In genomic region chr7:141379584-141379983, GRCm38 (mm10) we compare ENCODE assay signal across 15 mouse cellular contexts. TPM values are rescaled to one million over a fixed set of nuclear protein-coding genes. Genes with fewer than 3 reads are reported as not detected.
DNase-seq lines count a peak whose midpoint lies in the region; ATAC-seq and TF ChIP-seq lines count a peak whose summit lies in the region.
"Had no signal": no experiment of that assay in that cellular context is flagged by ENCODE, and none has a peak within 500 bp of the region (broad histone marks: within the 10 kb centered on the region; RNA-seq: fewer than 3 reads in every experiment).

No protein-coding gene starts in this region.

- H3K4me2 ChIP-seq in liver, embryonic 11.5 days: no peak overlapping the region
- no peak overlapping the region for H3K4me2 ChIP-seq in intestine, embryonic 16.5 days (ENCODE audit: low read depth, low read length)
- no peak overlapping the region for H3K4me2 ChIP-seq in forebrain, postnatal 0 days (ENCODE audit: low read depth)
- H3K4me2 ChIP-seq: forebrain, embryonic 13.5 days; lung, embryonic 15.5 days had no signal

- H3K27me3 ChIP-seq in liver, embryonic 11.5 days (replicated peaks; ENCODE audit: control insufficient read depth, insufficient read depth, low read length): 0 out of 2 replicates have a peak, but pooled peaks cover 2% of the 10 kb centered on the region
- H3K27me3 ChIP-seq in intestine, embryonic 16.5 days (replicated peaks; ENCODE audit: control insufficient read depth, insufficient read depth, low read length): no peaks in the 10 kb centered on the region
- H3K27me3 ChIP-seq in forebrain, postnatal 0 days (ENCODE audit: insufficient read depth, low read length): no peaks in the 10 kb centered on the region
- H3K27me3 ChIP-seq: lung, embryonic 15.5 days had no signal

- peak; percentile 43 for DNase-seq in liver
- no peak for DNase-seq in liver, embryonic 11.5 days (ENCODE audit: low spot score)
- peak; percentile 81 for DNase-seq in lung, postnatal 36 days
- DNase-seq in right cerebral cortex, postnatal 14 days: no peak
- no peak for DNase-seq in forebrain, postnatal 0 days
- no peak for DNase-seq in cerebellum, postnatal 36 days
- DNase-seq in embryo, embryonic 10.5 days (ENCODE audit: low spot score): no peak
- DNase-seq: adrenal gland, postnatal 14 days; gastrocnemius, postnatal 25 days; kidney, postnatal 14 days had no signal

- no peak overlapping the region for H3K27ac ChIP-seq in liver, embryonic 11.5 days (ENCODE audit: low read depth, low read length)
- H3K27ac ChIP-seq in intestine, embryonic 16.5 days (ENCODE audit: low read length): 0 out of 2 replicates have a peak overlapping the region, but pooled peaks have one; percentile 48
- no peak overlapping the region for H3K27ac ChIP-seq in forebrain, postnatal 0 days (ENCODE audit: low read depth, low read length)
- H3K27ac ChIP-seq: forebrain, embryonic 13.5 days; left cerebral cortex, adult 2 months; lung, embryonic 15.5 days had no signal

- no peaks in the 10 kb centered on the region for H3K9me3 ChIP-seq in liver, embryonic 11.5 days (ENCODE audit: control insufficient read depth, low read length)
- no peaks in the 10 kb centered on the region for H3K9me3 ChIP-seq in intestine, embryonic 16.5 days (ENCODE audit: control insufficient read depth, low read length)
- H3K9me3 ChIP-seq in forebrain, postnatal 0 days (ENCODE audit: low read length): no peaks in the 10 kb centered on the region
- H3K9me3 ChIP-seq: forebrain, embryonic 13.5 days; lung, embryonic 15.5 days had no signal

- no peak for TF ChIP-seq CTCF in forebrain, postnatal 0 days (IDR thresholded peaks at IDR 0.05; ENCODE audit: low read depth)

- H3K9ac ChIP-seq in liver, embryonic 11.5 days (ENCODE audit: low read depth, low read length): no peak overlapping the region
- H3K9ac ChIP-seq in intestine, embryonic 16.5 days (ENCODE audit: low read depth, low read length): no peak overlapping the region
- no peak overlapping the region for H3K9ac ChIP-seq in forebrain, postnatal 0 days
- H3K9ac ChIP-seq: forebrain, embryonic 13.5 days; lung, embryonic 15.5 days had no signal

- no peaks in the 10 kb centered on the region for H3K36me3 ChIP-seq in liver, embryonic 11.5 days (ENCODE audit: control insufficient read depth, insufficient read depth, low read length)
- no peaks in the 10 kb centered on the region for H3K36me3 ChIP-seq in intestine, embryonic 16.5 days (ENCODE audit: control insufficient read depth, insufficient read depth, low read length)
- H3K36me3 ChIP-seq in forebrain, postnatal 0 days (ENCODE audit: insufficient read depth): no peaks in the 10 kb centered on the region
- H3K36me3 ChIP-seq: lung, embryonic 15.5 days had no signal

- no peak overlapping the region for H3K4me3 ChIP-seq in liver, embryonic 11.5 days (ENCODE audit: low read depth, low read length)
- H3K4me3 ChIP-seq in intestine, embryonic 16.5 days (ENCODE audit: low read length): no peak overlapping the region
- H3K4me3 ChIP-seq in forebrain, postnatal 0 days (ENCODE audit: low read depth, low read length): no peak overlapping the region
- H3K4me3 ChIP-seq: forebrain, embryonic 13.5 days; left cerebral cortex, adult 2 months; lung, embryonic 15.5 days had no signal

- H3K4me1 ChIP-seq in liver, embryonic 11.5 days (replicated peaks; ENCODE audit: control insufficient read depth, insufficient read depth, low read length): no peaks in the 10 kb centered on the region; the same call in 1 of the 2 replicates
- no peaks in the 10 kb centered on the region for H3K4me1 ChIP-seq in intestine, embryonic 16.5 days (ENCODE audit: control insufficient read depth, insufficient read depth, low read length)
- no peaks in the 10 kb centered on the region for H3K4me1 ChIP-seq in forebrain, postnatal 0 days (ENCODE audit: insufficient read depth)
- H3K4me1 ChIP-seq: forebrain, embryonic 13.5 days; lung, embryonic 15.5 days had no signal

- WGBS in liver, embryonic 11.5 days: 62% methylated on average over 4 of the region's 4 CpGs
- WGBS in intestine, embryonic 16.5 days: 39% methylated on average over 4 of the region's 4 CpGs
- 70% methylated on average over 4 of the region's 4 CpGs for WGBS in forebrain, postnatal 0 days

- ATAC-seq in liver, embryonic 11.5 days (replicated peaks; ENCODE audit: low FRiP score): no peak
- peak; percentile 79 for ATAC-seq in intestine, embryonic 16.5 days
- no peak for ATAC-seq in forebrain, postnatal 0 days
- ATAC-seq: forebrain, embryonic 13.5 days; hindbrain, embryonic 16.5 days had no signal

RNA-seq across cellular contexts. Expression of gene Taldo1, which starts 12.4 kb away (rescaled TPM):
- 442 and 472 TPM in 2 replicates for polyA plus RNA-seq in liver, embryonic 11.5 days (2014; fragmentation: Nextera tagmentation; extraction: Ambion mirVana)
- 567 and 582 TPM in 2 replicates for polyA plus RNA-seq in intestine, embryonic 16.5 days (2015; fragmentation: Nextera tagmentation; extraction: Ambion mirVana)
- total RNA-seq in forebrain, postnatal 0 days (2014; rRNA removed): 224 and 297 TPM in 2 replicates
- polyA plus RNA-seq in forebrain, postnatal 0 days (2015; fragmentation: Nextera tagmentation; extraction: Ambion mirVana): 304 and 352 TPM in 2 replicates

RNA-seq across cellular contexts. Expression of gene Gatd1, which starts 34.4 kb away (rescaled TPM):
- polyA plus RNA-seq in liver, embryonic 11.5 days (2014; fragmentation: Nextera tagmentation; extraction: Ambion mirVana): 35.0 and 41.6 TPM in 2 replicates
- 47.5 and 48.2 TPM in 2 replicates for polyA plus RNA-seq in intestine, embryonic 16.5 days (2015; fragmentation: Nextera tagmentation; extraction: Ambion mirVana)
- 58.9 and 65.0 TPM in 2 replicates for total RNA-seq in forebrain, postnatal 0 days (2014; rRNA removed)
- 50.5 and 56.0 TPM in 2 replicates for polyA plus RNA-seq in forebrain, postnatal 0 days (2015; fragmentation: Nextera tagmentation; extraction: Ambion mirVana)

RNA-seq across cellular contexts. Expression of gene Eps8l2, which starts 40.9 kb away (rescaled TPM):
- 5.4 and 7.7 TPM in 2 replicates for polyA plus RNA-seq in liver, embryonic 11.5 days (2014; fragmentation: Nextera tagmentation; extraction: Ambion mirVana)
- 191 and 214 TPM in 2 replicates for polyA plus RNA-seq in intestine, embryonic 16.5 days (2015; fragmentation: Nextera tagmentation; extraction: Ambion mirVana)
- 1.0 and 1.1 TPM in 2 replicates for total RNA-seq in forebrain, postnatal 0 days (2014; rRNA removed)
- polyA plus RNA-seq in forebrain, postnatal 0 days (2015; fragmentation: Nextera tagmentation; extraction: Ambion mirVana): 0.74 and 0.82 TPM in 2 replicates

RNA-seq across cellular contexts. Expression of gene Cend1, which starts 49.7 kb away (rescaled TPM):
- polyA plus RNA-seq in liver, embryonic 11.5 days (2014; fragmentation: Nextera tagmentation; extraction: Ambion mirVana): 0.16 and 0.27 TPM in 2 replicates
- 3.2 and 4.0 TPM in 2 replicates for polyA plus RNA-seq in intestine, embryonic 16.5 days (2015; fragmentation: Nextera tagmentation; extraction: Ambion mirVana)
- total RNA-seq in forebrain, postnatal 0 days (2014; rRNA removed): 83.3 and 94.7 TPM in 2 replicates
- polyA plus RNA-seq in forebrain, postnatal 0 days (2015; fragmentation: Nextera tagmentation; extraction: Ambion mirVana): 111 and 125 TPM in 2 replicates

RNA-seq across cellular contexts. Expression of gene Tmem80, which starts 52.0 kb away (rescaled TPM):
- polyA plus RNA-seq in liver, embryonic 11.5 days (2014; fragmentation: Nextera tagmentation; extraction: Ambion mirVana): 22.2 and 27.4 TPM in 2 replicates
- 32.4 and 34.2 TPM in 2 replicates for polyA plus RNA-seq in intestine, embryonic 16.5 days (2015; fragmentation: Nextera tagmentation; extraction: Ambion mirVana)
- 25.2 and 33.2 TPM in 2 replicates for total RNA-seq in forebrain, postnatal 0 days (2014; rRNA removed)
- polyA plus RNA-seq in forebrain, postnatal 0 days (2015; fragmentation: Nextera tagmentation; extraction: Ambion mirVana): 32.9 and 34.7 TPM in 2 replicates

Comparison
In these comparisons a context has a peak if more than half of its experiments do, and no peak if none do; other contexts are left out.
1. DNase-seq: peak in liver (single experiment) and lung, postnatal 36 days (single experiment); none in liver, embryonic 11.5 days (single experiment), right cerebral cortex, postnatal 14 days (single experiment), forebrain, postnatal 0 days (single experiment), cerebellum, postnatal 36 days (0 of 2) and embryo, embryonic 10.5 days (single experiment).
2. RNA of gene Eps8l2, which starts 40.9 kb away (polyA plus RNA-seq): 191 to 214 TPM in intestine, embryonic 16.5 days; 5.4 to 7.7 TPM in liver, embryonic 11.5 days and 0.74 to 0.82 TPM in forebrain, postnatal 0 days; every median in the first group is over 10 times any median in the second.